Mouse (Mus musculus): ENCODE results near the gene Alkbh3.

Alkbh3 gene

DNA sequence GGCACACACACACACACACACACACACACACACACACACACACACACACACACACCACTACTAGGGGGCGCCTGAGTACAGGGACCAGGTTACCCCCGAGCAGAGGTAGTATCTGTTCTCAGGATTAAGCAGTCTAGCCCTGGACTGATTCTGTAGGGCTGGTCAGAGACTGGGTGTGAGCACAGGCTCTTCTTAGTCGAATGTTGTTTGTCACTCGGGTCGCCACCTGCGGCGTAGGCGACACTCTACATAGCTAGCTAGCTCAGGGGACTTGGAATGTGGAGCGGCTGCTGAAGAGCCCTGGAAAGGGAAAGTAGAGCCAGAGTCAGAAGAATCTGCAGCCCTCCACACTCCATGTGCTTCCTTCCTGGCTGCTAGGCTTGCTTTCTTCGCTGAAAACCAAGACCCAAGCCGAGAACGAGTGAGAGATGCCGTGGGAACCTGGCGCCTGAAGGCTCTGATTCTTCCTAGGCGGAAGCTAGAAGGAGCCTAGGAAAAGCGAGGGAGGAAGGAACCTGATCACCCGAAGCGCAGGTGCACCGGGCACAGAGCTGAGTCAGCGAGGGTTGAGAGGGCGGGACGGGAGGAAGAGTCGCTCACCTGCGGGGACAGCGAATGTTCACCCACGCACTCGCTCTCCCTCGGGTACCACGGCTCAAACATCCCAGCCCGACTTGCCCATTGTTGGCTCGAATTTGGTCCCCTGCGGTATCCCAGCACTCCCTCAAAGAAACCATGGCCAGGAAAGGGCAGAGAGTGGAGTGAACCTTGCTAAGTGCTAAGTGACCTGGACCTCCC, 55.6 kb downstream of the Alkbh3 start:
- Histone ChIP-seq H3K9me3 (ENCODE audit: low read length) (peaks cover 6% of the 10 kb centered on the region), H3K36me3 (ENCODE audit: insufficient read depth, low read length) (no peaks in the 10 kb centered on the region), H3K4me1 (replicated peaks; ENCODE audit: low read depth, low read length) (peaks cover 32% of the 10 kb centered on the region), H3K4me3 (replicated peaks; ENCODE audit: low read length) (peak overlapping the region; percentile 77), H3K27me3 (ENCODE audit: insufficient read depth, low read length) (peaks cover 85% of the 10 kb centered on the region)
- TF ChIP-seq NANOG (IDR thresholded peaks at IDR 0.05; ENCODE audit: borderline replicate concordance, low read length), result no peak
- TF ChIP-seq POU5F1 (IDR thresholded peaks at IDR 0.05; ENCODE audit: borderline replicate concordance, low read length), result no peak
- TF ChIP-seq CTCF (conservative IDR thresholded peaks at IDR 0.05; ENCODE audit: low read length), result no peak

DNA sequence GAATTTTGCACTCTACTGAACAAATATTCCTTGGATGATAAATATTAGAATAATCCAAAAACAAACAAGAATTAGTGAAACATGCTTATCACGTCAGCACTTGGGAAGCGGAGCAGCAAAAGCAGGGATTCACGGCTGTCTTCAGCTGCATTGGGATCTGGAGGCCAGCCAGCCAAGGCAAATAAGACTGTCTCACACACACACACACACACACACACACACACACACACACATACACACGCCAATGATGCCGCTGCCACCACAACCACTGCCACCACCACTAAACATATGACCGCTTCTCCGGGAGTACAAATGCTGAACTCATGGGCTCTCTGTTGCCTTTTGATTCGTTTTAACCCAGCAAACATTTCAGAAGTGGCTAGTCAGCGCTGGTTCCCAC, 56.9 kb downstream of the Alkbh3 start:
- Histone ChIP-seq H3K4me3 (replicated peaks; ENCODE audit: low read length) (no peak overlapping the region), H3K27me3 (ENCODE audit: insufficient read depth, low read length) (peaks cover 79% of the 10 kb centered on the region), H3K36me3 (ENCODE audit: insufficient read depth, low read length) (no peaks in the 10 kb centered on the region), H3K9me3 (ENCODE audit: low read length) (peaks cover 6% of the 10 kb centered on the region), H3K4me1 (replicated peaks; ENCODE audit: low read depth, low read length) (peaks cover 32% of the 10 kb centered on the region)
- TF ChIP-seq NANOG (IDR thresholded peaks at IDR 0.05; ENCODE audit: borderline replicate concordance, low read length) (no peak), POU5F1 (IDR thresholded peaks at IDR 0.05; ENCODE audit: borderline replicate concordance, low read length) (no peak), CTCF (conservative IDR thresholded peaks at IDR 0.05; ENCODE audit: low read length) (no peak)

DNA sequence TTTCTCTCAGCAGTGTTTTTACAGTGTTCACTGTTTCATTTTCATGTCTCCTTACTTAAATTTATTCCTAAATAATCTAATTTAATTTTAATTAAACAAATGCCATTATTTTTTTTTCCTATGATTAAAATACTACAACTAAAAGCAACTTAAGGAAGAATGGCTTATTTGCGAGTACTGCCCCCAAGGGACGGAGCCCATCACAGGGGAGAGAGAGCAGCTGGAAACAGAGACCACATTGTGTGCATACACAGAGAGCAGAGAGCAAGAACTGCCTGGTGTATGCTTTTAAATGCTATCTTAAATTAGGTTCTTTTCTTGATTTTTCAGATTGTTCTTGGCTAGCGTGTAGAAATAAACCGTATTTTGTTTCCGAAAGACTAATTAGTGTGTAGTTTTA, 63.6 kb downstream of the Alkbh3 start:
- H3K4me3 ChIP-seq (replicated peaks; ENCODE audit: low read length), result no peak overlapping the region
- H3K9me3 ChIP-seq (ENCODE audit: low read length), result peaks cover 18% of the 10 kb centered on the region
- H3K27me3 ChIP-seq (ENCODE audit: insufficient read depth, low read length), result peaks cover 16% of the 10 kb centered on the region
- peaks cover 19% of the 10 kb centered on the region for H3K4me1 ChIP-seq (replicated peaks; ENCODE audit: low read depth, low read length)
- H3K36me3 ChIP-seq (ENCODE audit: insufficient read depth, low read length), result no peaks in the 10 kb centered on the region
- TF ChIP-seq NANOG (IDR thresholded peaks at IDR 0.05; ENCODE audit: borderline replicate concordance, low read length) (no peak), POU5F1 (IDR thresholded peaks at IDR 0.05; ENCODE audit: borderline replicate concordance, low read length) (no peak), CTCF (conservative IDR thresholded peaks at IDR 0.05; ENCODE audit: low read length) (no peak)

DNA sequence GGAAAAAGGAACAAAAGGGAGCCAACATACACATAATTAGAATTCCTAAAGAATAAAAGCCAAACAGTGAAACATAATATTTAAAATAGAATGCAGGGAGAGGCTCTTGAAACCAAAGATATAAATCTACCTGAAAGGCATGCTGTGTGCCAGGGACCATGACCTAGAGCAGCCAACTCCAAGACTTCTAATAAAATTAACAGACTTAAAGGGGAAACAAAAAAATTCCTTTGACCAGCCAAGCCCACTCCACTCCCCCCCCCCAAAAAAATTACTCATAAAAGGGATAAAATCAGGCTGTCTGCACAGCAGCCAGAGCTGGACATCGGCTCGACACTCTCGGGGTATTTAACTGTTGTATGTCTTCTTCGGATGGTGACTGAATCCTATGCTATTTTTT, 65.8 kb downstream of the Alkbh3 start:
- Histone ChIP-seq H3K4me1 (replicated peaks; ENCODE audit: low read depth, low read length) (peaks cover 24% of the 10 kb centered on the region), H3K36me3 (ENCODE audit: insufficient read depth, low read length) (no peaks in the 10 kb centered on the region), H3K27me3 (ENCODE audit: insufficient read depth, low read length) (0 out of 2 replicates have a peak, but pooled peaks cover 2% of the 10 kb centered on the region), H3K4me3 (replicated peaks; ENCODE audit: low read length) (no peak overlapping the region), H3K9me3 (ENCODE audit: low read length) (peaks cover 24% of the 10 kb centered on the region)
- no peak for TF ChIP-seq CTCF (conservative IDR thresholded peaks at IDR 0.05; ENCODE audit: low read length)
- no peak for TF ChIP-seq POU5F1 (IDR thresholded peaks at IDR 0.05; ENCODE audit: borderline replicate concordance, low read length)
- TF ChIP-seq NANOG (IDR thresholded peaks at IDR 0.05; ENCODE audit: borderline replicate concordance, low read length), result no peak

DNA sequence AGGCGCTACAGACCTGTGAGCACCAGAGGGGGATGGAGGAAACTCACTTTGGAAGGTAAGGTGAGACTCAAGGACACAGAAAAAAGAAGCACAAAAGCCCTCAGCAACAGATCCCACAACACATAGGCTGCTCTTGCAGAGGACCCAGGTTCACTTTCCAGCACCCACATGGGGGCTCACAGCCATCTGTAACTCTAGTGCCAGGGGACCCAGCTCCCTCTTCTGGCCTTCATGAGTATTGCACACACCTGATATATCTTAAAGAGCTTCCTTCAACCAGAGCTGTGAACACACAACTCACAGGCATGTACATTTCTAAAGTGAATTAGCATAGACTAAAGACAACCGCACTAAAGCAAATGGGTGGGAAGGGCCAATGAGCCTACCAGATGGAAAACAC, 66.5 kb downstream of the Alkbh3 start:
- TF ChIP-seq NANOG (IDR thresholded peaks at IDR 0.05; ENCODE audit: borderline replicate concordance, low read length) (no peak), POU5F1 (IDR thresholded peaks at IDR 0.05; ENCODE audit: borderline replicate concordance, low read length) (no peak), CTCF (conservative IDR thresholded peaks at IDR 0.05; ENCODE audit: low read length) (peak; percentile 78)
- Histone ChIP-seq H3K36me3 (ENCODE audit: insufficient read depth, low read length) (no peaks in the 10 kb centered on the region), H3K4me3 (replicated peaks; ENCODE audit: low read length) (no peak overlapping the region), H3K4me1 (replicated peaks; ENCODE audit: low read depth, low read length) (peaks cover 24% of the 10 kb centered on the region), H3K27me3 (ENCODE audit: insufficient read depth, low read length) (no peaks in the 10 kb centered on the region), H3K9me3 (ENCODE audit: low read length) (peaks cover 28% of the 10 kb centered on the region)

DNA sequence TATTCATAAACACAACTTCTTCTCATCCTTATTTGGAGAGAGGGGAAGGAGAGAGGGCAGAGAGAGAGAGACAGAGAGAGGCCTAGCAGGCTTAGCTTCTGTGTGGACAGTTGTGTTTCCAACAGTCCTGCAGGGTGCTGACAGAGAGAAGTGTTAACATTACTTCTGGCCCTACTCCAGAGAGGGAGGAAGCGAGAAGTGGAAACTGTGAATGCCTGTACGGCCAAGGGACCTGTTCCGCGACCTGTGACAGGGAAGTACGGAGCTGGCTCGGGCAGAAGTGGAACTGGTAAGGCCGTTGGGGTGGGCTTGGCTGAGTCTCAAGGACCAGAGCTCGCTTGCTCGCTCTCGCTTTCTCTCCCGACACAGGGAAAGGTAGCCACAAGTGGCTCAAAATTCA, 68.9 kb downstream of the Alkbh3 start:
- H3K36me3 ChIP-seq (ENCODE audit: insufficient read depth, low read length), result no peaks in the 10 kb centered on the region
- peaks cover 35% of the 10 kb centered on the region for H3K9me3 ChIP-seq (ENCODE audit: low read length)
- H3K4me1 ChIP-seq (replicated peaks; ENCODE audit: low read depth, low read length), result peaks cover 24% of the 10 kb centered on the region
- no peak overlapping the region for H3K4me3 ChIP-seq (replicated peaks; ENCODE audit: low read length)
- H3K27me3 ChIP-seq (ENCODE audit: insufficient read depth, low read length), result no peaks in the 10 kb centered on the region
- TF ChIP-seq NANOG (IDR thresholded peaks at IDR 0.05; ENCODE audit: borderline replicate concordance, low read length) (no peak), CTCF (conservative IDR thresholded peaks at IDR 0.05; ENCODE audit: low read length) (no peak)

DNA sequence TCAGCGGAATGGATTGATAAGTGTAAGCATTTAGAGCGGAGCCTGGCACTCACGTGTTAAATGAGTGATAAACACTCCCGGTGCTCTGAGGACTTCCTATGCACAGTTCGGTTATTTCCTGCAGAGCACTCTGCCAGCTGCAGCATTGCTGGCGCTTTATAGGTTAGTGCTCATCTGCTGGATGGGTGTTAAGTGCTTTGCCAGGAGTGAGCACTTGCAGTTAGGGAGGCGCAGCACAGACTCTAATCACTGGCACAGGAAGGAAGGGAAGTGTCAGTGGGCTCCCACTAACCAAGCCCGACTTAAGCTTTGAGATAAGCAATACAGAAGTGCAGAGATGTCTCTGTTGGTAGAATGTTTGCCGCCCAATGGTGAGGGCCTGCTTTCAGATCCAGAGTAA, 72.1 kb downstream of the Alkbh3 start:
- Histone ChIP-seq H3K4me3 (replicated peaks; ENCODE audit: low read length) (no peak overlapping the region), H3K9me3 (ENCODE audit: low read length) (peaks cover 29% of the 10 kb centered on the region), H3K4me1 (replicated peaks; ENCODE audit: low read depth, low read length) (peaks cover 20% of the 10 kb centered on the region), H3K36me3 (ENCODE audit: insufficient read depth, low read length) (no peaks in the 10 kb centered on the region), H3K27me3 (ENCODE audit: insufficient read depth, low read length) (no peaks in the 10 kb centered on the region)
- TF ChIP-seq POU5F1 (IDR thresholded peaks at IDR 0.05; ENCODE audit: borderline replicate concordance, low read length), result no peak
- TF ChIP-seq NANOG (IDR thresholded peaks at IDR 0.05; ENCODE audit: borderline replicate concordance, low read length), result no peak
- no peak for TF ChIP-seq CTCF (conservative IDR thresholded peaks at IDR 0.05; ENCODE audit: low read length)

Data from E14TG2a.4 (cell line).